Mouse (Mus musculus): ENCODE results near the gene Ankrd60.

GRCm38 (mm10) chr2:173535390-173535789 lies 42.8 kb downstream of the Ankrd60 start:
- TF ChIP-seq POLR2A (IDR thresholded peaks at IDR 0.05; ENCODE audit: borderline replicate concordance, low read depth, low read length) (no peak), CTCF (IDR thresholded peaks at IDR 0.05; ENCODE audit: low read depth, low read length) (no peak)
